Mouse (Mus musculus): ENCODE results near the gene Sinhcaf. TPM values are rescaled to one million over a fixed set of nuclear protein-coding genes. Genes with fewer than 3 reads are reported as not detected.
"Not testable (repeated sequence)": the region's sequence is repeated elsewhere in the genome, so short reads cannot be mapped to it uniquely, and the experiment has no call there.

Sinhcaf gene
- polyA plus RNA-seq, 1 experiment from 2014 or later, result 341 TPM

GRCm38 (mm10) chr6:148942406-148942805 is 3.9 kb downstream of the Sinhcaf start:
- WGBS, result 73% methylated on average over 4 of the region's 4 CpGs
- H3K36me3 ChIP-seq, result peaks cover 51% of the 10 kb centered on the region
- no peaks in the 10 kb centered on the region for H3K9me3 ChIP-seq (replicated peaks)
- H3K27ac ChIP-seq (replicated peaks), result no peak overlapping the region
- H3K27me3 ChIP-seq (ENCODE audit: low read depth, poor library complexity, severe bottlenecking), result no peaks in the 10 kb centered on the region
- no peak for DNase-seq (ENCODE audit: low spot score)
- peaks cover 55% of the 10 kb centered on the region for H3K4me1 ChIP-seq
- peak overlapping the region; percentile 79 for H3K4me3 ChIP-seq

DNA sequence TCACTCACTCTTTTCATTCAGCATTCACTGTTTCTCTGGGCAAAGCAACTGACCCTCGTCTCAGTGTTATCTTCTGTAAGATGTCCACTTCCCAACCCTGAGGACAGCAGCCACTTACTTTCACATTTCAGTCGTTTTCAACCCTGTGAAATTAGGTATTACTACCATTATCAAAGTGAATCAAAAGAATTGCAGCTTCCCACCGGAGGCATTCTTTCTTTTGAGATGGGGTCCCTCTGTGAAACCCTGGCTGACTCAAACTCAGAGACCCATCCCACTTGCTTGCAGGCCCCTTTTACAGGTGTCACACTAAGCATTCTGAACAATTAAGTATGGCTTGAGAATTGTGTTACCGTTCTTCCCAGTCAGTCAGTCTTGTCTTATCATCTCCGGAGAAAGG is 4.4 kb downstream of the Sinhcaf start:
- 58% methylated on average over 5 of the region's 5 CpGs for WGBS
- no peak for DNase-seq (ENCODE audit: low spot score)
- Histone ChIP-seq H3K36me3 (peaks cover 53% of the 10 kb centered on the region), H3K4me1 (peaks cover 51% of the 10 kb centered on the region), H3K4me3 (peak overlapping the region; percentile 32), H3K9me3 (replicated peaks) (no peaks in the 10 kb centered on the region), H3K27ac (replicated peaks) (no peak overlapping the region), H3K27me3 (ENCODE audit: low read depth, poor library complexity, severe bottlenecking) (no peaks in the 10 kb centered on the region)

DNA sequence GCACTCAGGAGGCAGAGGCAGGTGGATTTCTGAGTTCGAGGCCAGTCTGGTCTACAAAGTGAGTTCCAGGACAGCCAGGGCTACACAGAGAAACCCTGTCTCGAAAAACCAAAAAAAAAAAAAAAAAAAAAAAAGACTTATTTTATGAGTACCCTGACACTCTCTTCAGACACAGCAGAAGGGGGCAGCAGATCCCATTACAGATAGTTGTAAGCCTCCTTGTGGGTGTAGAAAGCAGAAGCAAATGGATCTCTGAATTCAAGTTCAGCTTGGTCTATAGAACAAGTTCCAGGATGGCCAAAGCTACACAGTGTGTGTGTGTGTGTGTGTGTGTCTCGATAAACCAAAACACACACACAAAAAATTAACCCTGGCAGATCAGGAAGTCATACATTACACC is 5.9 kb downstream of the Sinhcaf start:
- Histone ChIP-seq H3K36me3 (peaks cover 62% of the 10 kb centered on the region), H3K4me1 (peaks cover 55% of the 10 kb centered on the region)
- H3K27ac ChIP-seq (replicated peaks); DNase-seq (ENCODE audit: low spot score); H3K27me3 ChIP-seq (ENCODE audit: low read depth, poor library complexity, severe bottlenecking); H3K4me3 ChIP-seq; H3K9me3 ChIP-seq (replicated peaks): not testable (repeated sequence)
- 89% methylated on average over 2 of the region's 3 CpGs for WGBS

GRCm38 (mm10) chr6:148937693-148938092 is 8.6 kb downstream of the Sinhcaf start:
- Histone ChIP-seq H3K36me3 (peaks cover 81% of the 10 kb centered on the region), H3K27me3 (ENCODE audit: low read depth, poor library complexity, severe bottlenecking) (no peaks in the 10 kb centered on the region), H3K4me3 (no peak overlapping the region), H3K27ac (replicated peaks) (no peak overlapping the region), H3K4me1 (peaks cover 44% of the 10 kb centered on the region), H3K9me3 (replicated peaks) (no peaks in the 10 kb centered on the region)
- no peak for DNase-seq (ENCODE audit: low spot score)
- WGBS, result 59% methylated on average over 1 of the region's 1 CpGs

DNA sequence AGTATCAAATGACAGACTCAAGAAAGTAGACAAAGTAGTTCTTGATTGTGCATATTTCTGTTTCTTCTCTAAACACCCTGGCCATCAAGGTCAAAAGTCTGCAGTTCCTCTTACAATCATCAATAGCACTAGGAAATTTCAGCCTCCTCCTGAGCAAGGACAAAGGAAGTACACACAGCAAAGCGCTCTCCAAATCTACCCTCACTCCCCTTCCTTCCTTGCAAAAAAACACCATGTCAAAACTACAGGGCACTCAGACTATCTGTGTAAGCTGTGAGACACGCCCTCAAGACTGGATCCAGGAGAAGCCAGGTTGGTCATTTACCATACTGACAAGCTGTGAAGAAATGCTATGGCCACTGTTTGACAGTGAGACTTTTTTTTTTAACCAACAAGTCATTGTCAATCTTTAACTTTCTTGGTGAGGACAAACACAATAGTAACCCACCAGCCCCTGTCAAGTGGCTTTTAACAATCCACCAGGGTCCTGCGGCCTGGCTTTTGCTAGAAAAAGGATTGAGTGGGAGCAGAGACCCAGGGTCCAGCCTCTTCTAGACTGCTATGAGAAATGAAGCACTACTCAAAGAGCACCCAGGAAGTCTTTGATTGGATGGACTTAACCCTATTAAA is 11.2 kb downstream of the Sinhcaf start:
- Histone ChIP-seq H3K27ac (replicated peaks) (no peak overlapping the region), H3K27me3 (ENCODE audit: low read depth, poor library complexity, severe bottlenecking) (no peaks in the 10 kb centered on the region), H3K9me3 (replicated peaks) (no peaks in the 10 kb centered on the region), H3K4me1 (peaks cover 28% of the 10 kb centered on the region), H3K36me3 (peaks cover 90% of the 10 kb centered on the region), H3K4me3 (no peak overlapping the region)
- WGBS, result 78% methylated on average over 3 of the region's 3 CpGs
- no peak for DNase-seq (ENCODE audit: low spot score)

GRCm38 (mm10) chr6:148931281-148931680 is 15.0 kb downstream of the Sinhcaf start:
- Histone ChIP-seq H3K36me3 (peaks cover 92% of the 10 kb centered on the region), H3K4me1 (peaks cover 5% of the 10 kb centered on the region; the same call in 1 of the 2 replicates), H3K27me3 (ENCODE audit: low read depth, poor library complexity, severe bottlenecking) (no peaks in the 10 kb centered on the region), H3K27ac (replicated peaks) (no peak overlapping the region), H3K4me3 (no peak overlapping the region), H3K9me3 (replicated peaks) (no peaks in the 10 kb centered on the region)
- peak; percentile 46 for DNase-seq (ENCODE audit: low spot score)
- WGBS, result 86% methylated on average over 6 of the region's 6 CpGs

DNA sequence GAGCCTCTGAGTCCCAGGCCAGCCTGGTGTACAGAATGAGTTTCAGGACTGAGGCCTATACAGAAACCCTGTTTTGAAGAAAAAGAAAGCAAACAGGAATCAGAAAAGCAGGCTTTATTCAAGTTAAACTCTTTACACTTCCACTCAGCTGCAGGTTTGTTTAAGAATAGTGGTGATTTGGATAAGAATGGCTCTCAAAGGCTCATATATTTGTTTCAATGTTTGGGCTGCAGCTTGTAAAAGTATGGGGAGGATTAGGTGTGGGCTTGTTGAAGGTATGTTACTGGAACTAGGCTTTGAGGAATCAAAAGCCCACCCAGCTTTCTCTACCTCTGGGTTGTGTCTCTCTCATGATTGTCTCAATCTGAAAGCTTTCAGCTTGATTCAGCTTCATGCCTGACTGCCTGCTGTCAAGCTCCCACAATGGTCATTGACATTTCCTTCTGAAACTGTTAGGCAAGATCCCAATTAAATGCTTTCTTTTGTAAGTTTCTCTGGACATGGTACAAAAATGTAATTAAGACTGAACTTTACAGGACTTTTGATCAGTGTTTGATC is 27.3 kb downstream of the Sinhcaf start:
- DNase-seq (ENCODE audit: low spot score), result no peak
- Histone ChIP-seq H3K36me3 (peaks cover 38% of the 10 kb centered on the region), H3K9me3 (replicated peaks) (no peaks in the 10 kb centered on the region), H3K27ac (replicated peaks) (no peak overlapping the region), H3K4me3 (no peak overlapping the region), H3K4me1 (0 out of 2 replicates have a peak, but pooled peaks cover 3% of the 10 kb centered on the region), H3K27me3 (ENCODE audit: low read depth, poor library complexity, severe bottlenecking) (no peaks in the 10 kb centered on the region)

DNA sequence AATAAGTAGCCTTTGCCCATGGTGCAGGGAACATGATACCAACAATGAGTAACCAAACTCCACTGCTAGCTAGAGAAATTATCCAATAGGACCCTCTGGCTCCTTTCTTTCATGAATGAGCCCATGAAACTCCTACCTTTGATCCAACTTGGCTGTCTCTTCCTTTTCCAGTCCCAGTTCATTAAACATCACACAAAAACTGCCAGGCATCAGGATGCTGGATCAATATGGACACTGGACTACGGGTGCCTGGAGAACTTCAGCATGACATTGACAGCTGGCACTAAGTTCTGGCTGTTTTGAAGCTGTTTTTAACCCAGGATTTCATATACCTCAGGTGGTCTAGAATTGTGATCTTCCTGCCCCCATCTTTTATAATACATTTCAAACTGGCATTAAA is 28.6 kb downstream of the Sinhcaf start:
- Histone ChIP-seq H3K9me3 (replicated peaks) (no peaks in the 10 kb centered on the region), H3K4me3 (no peak overlapping the region), H3K36me3 (peaks cover 26% of the 10 kb centered on the region), H3K27me3 (ENCODE audit: low read depth, poor library complexity, severe bottlenecking) (no peaks in the 10 kb centered on the region), H3K4me1 (0 out of 2 replicates have a peak, but pooled peaks cover 3% of the 10 kb centered on the region), H3K27ac (replicated peaks) (no peak overlapping the region)
- 90% methylated on average over 1 of the region's 1 CpGs for WGBS
- DNase-seq (ENCODE audit: low spot score), result no peak

DNA sequence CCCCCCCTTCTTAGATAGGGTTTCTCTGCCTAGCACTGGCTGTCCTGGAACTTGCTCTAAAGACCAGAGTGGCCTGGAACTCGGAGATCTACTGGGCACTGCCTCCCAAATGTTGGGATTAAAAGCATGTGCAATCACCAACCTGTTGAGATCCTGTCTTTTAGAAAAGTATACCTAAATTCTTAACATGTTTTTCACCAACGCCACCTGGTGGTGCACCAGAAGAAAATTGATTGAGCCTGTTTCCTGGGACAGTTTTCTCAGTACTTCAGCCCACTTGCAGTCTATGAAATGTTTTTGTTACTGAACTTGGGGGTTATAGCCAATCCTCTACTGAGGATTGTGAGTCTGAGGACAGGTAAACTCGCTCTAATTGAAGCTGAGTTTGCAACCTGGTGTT is 29.4 kb downstream of the Sinhcaf start:
- WGBS, result 43% methylated on average over 3 of the region's 3 CpGs

GRCm38 (mm10) chr6:148913938-148914337 is 32.3 kb downstream of the Sinhcaf start:
- Histone ChIP-seq H3K4me3 (no peak overlapping the region), H3K9me3 (replicated peaks) (no peaks in the 10 kb centered on the region), H3K27me3 (ENCODE audit: low read depth, poor library complexity, severe bottlenecking) (no peaks in the 10 kb centered on the region), H3K36me3 (peaks cover 7% of the 10 kb centered on the region), H3K4me1 (no peaks in the 10 kb centered on the region), H3K27ac (replicated peaks) (no peak overlapping the region)
- DNase-seq (ENCODE audit: low spot score), result peak; percentile 46
- 17% methylated on average over 2 of the region's 2 CpGs for WGBS

More for the DNA sequence above, 29.4 kb downstream of the Sinhcaf start:
- H3K27me3 ChIP-seq (ENCODE audit: low read depth, poor library complexity, severe bottlenecking), result no peaks in the 10 kb centered on the region
- DNase-seq (ENCODE audit: low spot score), result no peak
- no peaks in the 10 kb centered on the region for H3K9me3 ChIP-seq (replicated peaks)
- H3K27ac ChIP-seq (replicated peaks), result no peak overlapping the region
- H3K4me3 ChIP-seq, result no peak overlapping the region
- peaks cover 26% of the 10 kb centered on the region for H3K36me3 ChIP-seq
- 0 out of 2 replicates have a peak, but pooled peaks cover 3% of the 10 kb centered on the region for H3K4me1 ChIP-seq

DNA sequence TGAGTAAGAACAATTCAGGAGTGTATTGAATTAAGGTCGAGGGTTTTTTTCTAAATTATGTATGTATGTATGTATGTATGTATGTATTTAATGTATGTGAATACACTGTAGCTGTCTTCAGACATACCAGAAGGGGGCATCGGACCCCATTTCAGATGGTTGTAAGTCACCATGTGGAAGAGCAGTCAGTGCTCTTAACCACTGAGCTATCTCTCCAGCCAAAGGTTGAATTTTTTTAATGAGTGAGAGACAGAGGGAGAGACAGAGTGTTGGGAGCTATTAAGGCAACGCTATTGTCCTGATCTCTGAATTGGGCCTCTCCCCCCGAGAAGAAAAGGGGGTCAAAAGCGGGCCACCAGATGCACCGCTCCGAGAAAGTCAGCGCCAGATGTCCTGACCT is 34.4 kb downstream of the Sinhcaf start:
- not testable (repeated sequence) for H3K9me3 ChIP-seq (replicated peaks); H3K27me3 ChIP-seq (ENCODE audit: low read depth, poor library complexity, severe bottlenecking); H3K36me3 ChIP-seq; H3K27ac ChIP-seq (replicated peaks); H3K4me3 ChIP-seq; H3K4me1 ChIP-seq; DNase-seq (ENCODE audit: low spot score)
- 83% methylated on average over 8 of the region's 8 CpGs for WGBS

- Histone ChIP-seq H3K9me3 (replicated peaks) (no peaks in the 10 kb centered on the region), H3K36me3 (no peaks in the 10 kb centered on the region), H3K4me1 (peaks cover 6% of the 10 kb centered on the region), H3K27me3 (ENCODE audit: low read depth, poor library complexity, severe bottlenecking) (no peaks in the 10 kb centered on the region), H3K27ac (replicated peaks) (no peak overlapping the region), H3K4me3 (no peak overlapping the region)
- DNase-seq (ENCODE audit: low spot score), result no peak
- 94% methylated on average over 9 of the region's 9 CpGs for WGBS
Measured at GRCm38 (mm10) chr6:148906958-148907357, 39.3 kb downstream of the Sinhcaf start.

- Histone ChIP-seq H3K9me3 (replicated peaks) (no peaks in the 10 kb centered on the region), H3K36me3 (no peaks in the 10 kb centered on the region), H3K4me3 (no peak overlapping the region), H3K4me1 (peaks cover 6% of the 10 kb centered on the region), H3K27me3 (ENCODE audit: low read depth, poor library complexity, severe bottlenecking) (no peaks in the 10 kb centered on the region), H3K27ac (replicated peaks) (no peak overlapping the region)
- DNase-seq (ENCODE audit: low spot score), result no peak
- 79% methylated on average over 3 of the region's 3 CpGs for WGBS
Measured at GRCm38 (mm10) chr6:148902728-148903127, 43.5 kb downstream of the Sinhcaf start.

Measured in midbrain, embryonic 10.5 days (tissue).